Mouse (Mus musculus) small intestine, adult 2 months (tissue): ENCODE measurements around the gene Syt14.

Experiments
- CTCF ChIP-seq: fragments of 200-500 bp; IDR thresholded peaks from 2 replicates; pipeline ENCODE4 v1.5.1; 2012; ENCODE audit warnings: low read depth, mild to moderate bottlenecking, control low read depth, inconsistent platforms, low read length, moderate library complexity, mixed read lengths; ENCODE audit not compliant: insufficient replicate concordance, insufficient read length; ENCODE audit errors: extremely low read depth
- POLR2A ChIP-seq: fragments of 200-500 bp; IDR thresholded peaks from 2 replicates; pipeline ENCODE4 v1.6.1; 2012; ENCODE audit warnings: low read depth, mild to moderate bottlenecking, control low read depth, inconsistent platforms, low read length, moderate library complexity

GRCm38 (mm10) chr1:192901516-192901915 lies 134.1 kb downstream of the Syt14 start:
- TF ChIP-seq CTCF (no peak), POLR2A (no peak)
